Mouse (Mus musculus) spleen, adult 10 weeks (tissue): ENCODE results near the gene Bod1l. TPM values are rescaled to one million over a fixed set of nuclear protein-coding genes. Genes with fewer than 3 reads are reported as not detected.

Experiments
- polyA plus RNA-seq: library from polyadenylated mRNA; stranded (reverse); fragments of 350-450 nt; fragmentation: Illumina TruSeq; extraction: RNeasy Lipid Tissue Mini Kit (QIAGEN cat#74804); gene quantifications from one replicate; pipeline ENCODE4 v1.2.3, GENCODE M21; 2015; ENCODE audit warnings: low replicate concordance; ENCODE audit not compliant: insufficient read depth

Gene Bod1l
- polyA plus RNA-seq = 36.5 TPM

GRCm38 (mm10) chr5:41844147-41844529 is at the start of gene Bod1l:
TSS of gene Bod1l (minus strand) at chr5:41844315.

GRCm38 (mm10) chr5:41763731-41764721 is 80.1 kb downstream of the Bod1l start, which contains the start of gene Nkx3-2:
TSS of gene Nkx3-2 (minus strand) at chr5:41764501.

Other genes with a start within 250 kb of the Bod1l start
- gene Rab28, start 136.2 kb downstream of the Bod1l start, polyA plus RNA-seq = 46.6 TPM
- gene Nkx3-2, start 79.8 kb downstream of the Bod1l start, polyA plus RNA-seq = not detected
- not detected for gene Gm16223, start 223.6 kb upstream of the Bod1l start, polyA plus RNA-seq